Mouse (Mus musculus) heart, embryonic 15.5 days (tissue): Measurements from ENCODE around the gene Txn2. TPM values are rescaled to one million over a fixed set of nuclear protein-coding genes. Genes with fewer than 3 reads are reported as not detected.

Source experiments
- ATAC-seq: fragments of 200-750 bp; cut with Nextera tagmentation; replicated peaks from 2 replicates; pipeline ENCODE4 v1.8.0; 2017; ENCODE audit warnings: low read depth, moderate TSS enrichment; ENCODE audit not compliant: insufficient number of reproducible peaks, insufficient read depth, low FRiP score
- H3K27ac ChIP-seq: fragments of 300-500 bp; sonication (generic); 2 replicates; pipeline ENCODE4 v1.5.1; 2015; ENCODE audit warnings: mild to moderate bottlenecking, inconsistent platforms
- H3K27me3 ChIP-seq: fragments of 300-500 bp; sonication (generic); 2 replicates; pipeline ENCODE4 v1.6.1; 2015; ENCODE audit warnings: inconsistent platforms
- H3K36me3 ChIP-seq: fragments of 300-500 bp; sonication (generic); 2 replicates; pipeline ENCODE4 v1.6.1; 2015; ENCODE audit warnings: mild to moderate bottlenecking, inconsistent platforms
- H3K4me1 ChIP-seq: fragments of 300-500 bp; sonication (generic); replicated peaks from 2 replicates; pipeline ENCODE4 v1.6.1; 2015; ENCODE audit warnings: inconsistent platforms
- H3K4me2 ChIP-seq: fragments of 300-500 bp; sonication (generic); 2 replicates; pipeline ENCODE4 v1.6.1; 2015; ENCODE audit warnings: inconsistent platforms, mild to moderate bottlenecking, moderate library complexity
- H3K4me3 ChIP-seq: fragments of 300-500 bp; sonication (generic); 2 replicates; pipeline ENCODE4 v1.5.1; 2015; ENCODE audit warnings: mild to moderate bottlenecking, inconsistent platforms
- H3K9ac ChIP-seq: fragments of 300-500 bp; sonication (generic); 2 replicates; pipeline ENCODE4 v1.6.1; 2015; ENCODE audit warnings: mild to moderate bottlenecking, inconsistent platforms
- H3K9me3 ChIP-seq: fragments of 300-500 bp; sonication (generic); replicated peaks from 2 replicates; pipeline ENCODE4 v1.6.1; 2016; ENCODE audit warnings: inconsistent platforms
- WGBS: fragments of 180-500 bp; shearing (Covaris S2); methylation state at CpG from one replicate; pipeline ENCODE4 v1.1.7; 2015; ENCODE audit warnings: mixed read lengths; 5-methylcytosine and 5-hydroxymethylcytosine counted together
- polyA plus RNA-seq: library from polyadenylated mRNA; unstranded; fragments of >200 nt; fragmentation: Nextera tagmentation; extraction: Ambion mirVana; gene quantifications from 2 replicates; pipeline ENCODE4 v1.2.1, GENCODE M21; 2015

Gene Txn2
- polyA plus RNA-seq, 1 experiment from 2014 or later = 251 TPM

DNA sequence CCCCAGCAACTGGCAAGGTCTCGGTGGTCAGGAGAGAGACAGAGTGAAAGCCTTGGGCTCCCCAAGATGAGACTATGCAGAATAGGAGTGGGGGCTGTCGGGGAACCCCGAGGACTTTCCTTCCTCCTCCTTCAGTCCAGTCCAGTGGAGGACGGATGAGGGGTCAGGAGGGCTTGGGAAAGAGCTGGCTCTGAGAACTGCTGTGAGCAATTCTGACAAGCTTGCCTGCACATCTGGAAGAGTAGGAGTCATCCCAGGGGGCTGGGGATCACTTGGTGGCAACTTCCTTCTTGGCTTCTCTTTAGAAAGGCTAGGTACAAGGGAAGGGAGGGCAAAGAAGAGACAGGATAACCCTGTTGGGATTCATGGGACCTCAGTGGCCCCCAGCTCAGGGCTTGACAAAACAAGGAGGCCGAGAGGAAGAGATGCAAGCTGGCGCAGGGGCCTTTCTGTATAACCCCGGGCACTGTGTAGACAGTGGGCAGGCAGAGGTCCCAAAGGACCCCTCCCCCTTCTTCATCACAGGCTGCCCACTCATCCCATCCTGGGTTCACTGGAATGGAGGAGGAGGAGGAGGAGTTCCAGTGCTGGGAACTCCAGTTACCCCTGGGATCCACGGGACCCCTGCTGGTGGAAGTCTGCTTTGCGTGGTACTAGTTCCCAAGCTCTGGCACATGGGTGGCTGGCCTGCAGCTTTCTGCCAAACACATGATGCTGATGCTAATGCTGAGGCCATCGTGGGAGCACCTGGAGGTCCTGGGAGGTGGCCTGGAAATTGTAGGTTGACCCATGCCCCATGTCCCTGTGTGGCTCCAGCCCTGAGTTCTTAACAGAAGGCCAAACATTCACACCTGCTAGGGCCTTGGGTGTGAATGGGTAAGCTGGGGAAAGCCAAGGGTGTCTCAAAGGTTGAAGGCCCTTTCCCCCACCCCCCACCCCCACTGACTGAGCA lies 8.0 kb downstream of the Txn2 start:
- H3K4me1 ChIP-seq = 0 out of 2 replicates have a peak, but pooled peaks cover 8% of the 10 kb centered on the region
- no peak overlapping the region for H3K4me3 ChIP-seq
- WGBS = 76% methylated on average over 10 of the region's 10 CpGs
- no peak overlapping the region for H3K9ac ChIP-seq
- peak overlapping the region; percentile 34; the same call in 1 of the 2 replicates for H3K27ac ChIP-seq
- H3K27me3 ChIP-seq = no peaks in the 10 kb centered on the region
- no peak overlapping the region for H3K4me2 ChIP-seq
- ATAC-seq = no peak
- peaks cover 63% of the 10 kb centered on the region for H3K36me3 ChIP-seq
- no peaks in the 10 kb centered on the region for H3K9me3 ChIP-seq

DNA sequence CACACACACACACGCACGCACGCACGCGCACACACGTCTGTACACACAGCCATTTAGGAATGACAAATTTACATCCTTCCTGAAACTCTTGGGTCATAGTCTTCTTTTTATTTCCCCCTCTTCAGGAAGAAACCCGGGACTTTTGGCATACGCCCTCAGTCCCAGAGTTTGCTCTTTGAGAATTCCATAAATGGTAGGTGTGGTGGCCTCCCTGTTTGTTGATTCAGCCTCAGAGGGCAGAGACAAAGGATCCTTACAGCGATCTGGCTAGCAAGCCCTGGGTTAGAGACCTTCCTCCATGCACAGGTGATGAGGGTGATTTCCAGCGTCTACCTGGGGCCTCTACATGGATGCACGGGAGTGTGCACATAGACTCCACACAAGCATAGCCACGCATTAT lies 9.4 kb downstream of the Txn2 start:
- no peak overlapping the region for H3K4me2 ChIP-seq
- WGBS = 87% methylated on average over 12 of the region's 12 CpGs
- H3K4me1 ChIP-seq = 0 out of 2 replicates have a peak, but pooled peaks cover 8% of the 10 kb centered on the region
- H3K36me3 ChIP-seq = peaks cover 67% of the 10 kb centered on the region
- no peaks in the 10 kb centered on the region for H3K9me3 ChIP-seq
- no peak overlapping the region for H3K4me3 ChIP-seq
- ATAC-seq = no peak
- no peak overlapping the region for H3K9ac ChIP-seq
- no peaks in the 10 kb centered on the region for H3K27me3 ChIP-seq
- no peak overlapping the region for H3K27ac ChIP-seq

DNA sequence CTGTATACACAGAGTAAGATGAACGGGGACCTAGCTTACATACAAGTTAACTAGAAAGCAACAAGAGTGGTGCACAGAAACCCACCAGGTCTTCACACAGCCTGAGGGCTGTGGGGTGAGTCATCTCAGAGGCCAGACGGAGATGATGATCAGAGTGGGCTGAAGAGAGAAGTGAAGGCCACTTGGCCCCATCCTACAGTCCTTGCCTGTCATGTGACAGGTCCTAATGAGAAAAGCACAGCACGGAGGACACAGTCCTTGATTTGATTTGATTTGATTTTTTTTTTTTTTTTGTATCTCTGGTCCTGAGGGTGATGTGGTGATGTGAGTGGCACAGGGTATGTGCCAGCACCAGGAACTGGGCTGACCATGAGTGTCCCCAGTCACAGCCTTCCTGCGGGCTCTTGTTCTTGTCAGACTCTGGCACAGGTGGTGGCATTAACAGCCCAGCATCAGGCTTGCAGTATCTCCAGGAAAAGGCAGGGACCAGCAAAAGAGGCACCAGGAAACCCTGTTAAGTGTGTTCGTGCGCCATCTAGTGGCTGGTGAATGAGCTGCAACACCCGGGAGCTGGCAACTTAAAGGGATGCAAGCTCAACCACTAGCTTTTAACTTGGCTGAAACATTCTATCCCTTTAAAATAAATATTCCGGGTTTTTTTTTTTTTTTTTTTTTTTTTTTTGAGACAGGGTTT lies 11.8 kb downstream of the Txn2 start:
- Histone ChIP-seq H3K27me3 (no peaks in the 10 kb centered on the region), H3K27ac (no peak overlapping the region), H3K36me3 (peaks cover 48% of the 10 kb centered on the region), H3K4me3 (no peak overlapping the region), H3K9me3 (no peaks in the 10 kb centered on the region), H3K4me2 (no peak overlapping the region), H3K9ac (no peak overlapping the region), H3K4me1 (peaks cover 20% of the 10 kb centered on the region)
- ATAC-seq = 0 out of 2 replicates have a peak, but pooled peaks have one; percentile 27
- 36% methylated on average over 8 of the region's 8 CpGs for WGBS

DNA sequence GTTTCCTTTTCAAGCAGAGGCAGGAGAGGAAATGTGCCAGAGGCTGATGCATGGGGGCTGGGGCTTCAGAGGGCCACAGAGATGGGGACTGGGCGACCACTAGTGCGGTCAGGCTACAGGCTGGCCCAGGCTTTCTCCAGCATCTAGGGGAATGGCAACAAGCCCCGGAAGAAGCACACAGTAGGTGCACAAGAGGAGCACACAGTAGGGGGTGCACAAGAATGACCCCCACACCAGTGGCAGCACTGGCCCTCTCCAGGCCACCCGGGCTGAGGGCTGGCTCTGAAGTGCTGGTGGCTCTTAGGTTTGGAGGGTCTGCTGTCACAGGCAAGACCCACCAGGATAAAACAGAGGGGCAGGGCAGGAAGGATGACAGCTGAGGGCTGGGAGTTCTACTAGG lies 13.5 kb downstream of the Txn2 start:
- H3K9me3 ChIP-seq = no peaks in the 10 kb centered on the region
- WGBS = 98% methylated on average over 4 of the region's 4 CpGs
- H3K36me3 ChIP-seq = peaks cover 34% of the 10 kb centered on the region

DNA sequence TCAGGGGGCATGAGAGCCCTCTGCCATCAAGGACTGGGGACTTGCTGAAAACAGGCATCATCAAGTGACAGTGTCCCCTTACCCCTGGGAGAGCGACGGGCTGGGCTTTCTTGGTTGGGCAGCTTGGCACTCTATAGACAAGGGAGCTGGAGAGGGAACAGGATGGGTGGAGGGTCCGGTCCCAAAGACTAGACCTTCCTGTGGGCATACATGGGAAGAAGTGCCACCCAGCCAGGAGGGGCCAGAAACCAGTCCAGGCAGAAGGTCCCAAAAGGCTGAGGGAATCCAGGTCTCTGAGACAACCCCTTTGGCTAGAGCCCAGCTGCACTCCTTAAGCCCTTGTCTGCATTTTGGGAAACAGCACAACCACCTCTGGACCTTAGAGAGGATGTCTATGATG lies 14.3 kb downstream of the Txn2 start:
- ATAC-seq = no peak
- peaks cover 30% of the 10 kb centered on the region for H3K4me1 ChIP-seq
- no peak overlapping the region for H3K9ac ChIP-seq
- H3K4me2 ChIP-seq = no peak overlapping the region
- H3K4me3 ChIP-seq = no peak overlapping the region
- H3K36me3 ChIP-seq = peaks cover 34% of the 10 kb centered on the region
- H3K27ac ChIP-seq = no peak overlapping the region
- WGBS = 97% methylated on average over 3 of the region's 3 CpGs
- no peaks in the 10 kb centered on the region for H3K27me3 ChIP-seq
- no peaks in the 10 kb centered on the region for H3K9me3 ChIP-seq

More for the DNA sequence above, 13.5 kb downstream of the Txn2 start:
- no peak overlapping the region for H3K27ac ChIP-seq
- no peak overlapping the region for H3K4me3 ChIP-seq
- H3K4me2 ChIP-seq = no peak overlapping the region
- no peak for ATAC-seq
- peaks cover 27% of the 10 kb centered on the region for H3K4me1 ChIP-seq
- no peak overlapping the region for H3K9ac ChIP-seq
- H3K27me3 ChIP-seq = no peaks in the 10 kb centered on the region

DNA sequence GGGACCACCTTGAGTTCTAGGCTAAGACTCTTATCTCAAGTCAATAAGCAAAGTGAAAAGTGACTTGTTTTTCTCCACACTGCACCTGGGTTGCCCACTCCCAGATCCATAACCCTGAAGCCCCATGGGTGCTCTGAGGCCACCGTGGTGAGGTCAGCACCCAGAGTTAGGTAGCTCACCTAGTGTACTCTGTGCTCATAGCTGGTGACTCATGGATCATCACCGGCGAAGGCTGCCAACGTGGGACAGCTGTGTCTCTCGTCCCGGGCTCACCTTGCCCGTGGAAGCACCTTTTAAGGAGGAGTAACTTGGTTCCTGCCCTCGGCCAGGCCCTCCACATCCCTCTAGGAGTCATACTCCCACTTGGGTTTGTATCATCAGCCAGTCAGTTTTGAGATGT lies 15.8 kb downstream of the Txn2 start:
- ATAC-seq = no peak
- H3K27ac ChIP-seq = peak overlapping the region; percentile 63
- H3K4me1 ChIP-seq = peaks cover 30% of the 10 kb centered on the region
- no peak overlapping the region for H3K9ac ChIP-seq
- no peak overlapping the region for H3K4me3 ChIP-seq
- no peaks in the 10 kb centered on the region for H3K9me3 ChIP-seq
- H3K36me3 ChIP-seq = peaks cover 30% of the 10 kb centered on the region
- 74% methylated on average over 8 of the region's 8 CpGs for WGBS
- H3K27me3 ChIP-seq = no peaks in the 10 kb centered on the region
- no peak overlapping the region for H3K4me2 ChIP-seq

DNA sequence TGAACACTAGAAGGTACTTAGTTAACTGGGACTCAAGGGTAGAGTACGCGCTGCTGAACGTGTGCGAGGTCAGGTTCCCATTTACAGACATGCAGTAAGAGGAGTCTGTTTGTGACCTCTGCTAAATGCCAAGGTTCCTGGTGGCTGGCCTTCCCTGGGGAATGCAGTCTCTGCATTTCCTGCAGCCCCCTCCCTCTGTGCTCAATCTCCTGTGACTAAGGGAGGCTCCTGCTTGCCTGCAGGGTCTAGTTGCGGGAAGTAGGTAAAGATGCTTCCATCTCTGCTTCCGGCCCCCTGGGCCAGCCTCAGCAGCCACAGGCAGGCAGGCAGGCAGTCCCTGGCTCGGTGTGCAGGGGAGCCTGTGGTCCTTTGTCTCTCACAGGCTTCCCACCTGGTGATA lies 16.2 kb downstream of the Txn2 start:
- H3K9me3 ChIP-seq = no peaks in the 10 kb centered on the region
- 54% methylated on average over 7 of the region's 7 CpGs for WGBS
- no peaks in the 10 kb centered on the region for H3K27me3 ChIP-seq
- no peak overlapping the region for H3K9ac ChIP-seq
- no peak overlapping the region for H3K4me2 ChIP-seq
- ATAC-seq = no peak
- H3K4me3 ChIP-seq = no peak overlapping the region
- peaks cover 25% of the 10 kb centered on the region for H3K36me3 ChIP-seq
- peak overlapping the region; percentile 63 for H3K27ac ChIP-seq
- H3K4me1 ChIP-seq = peaks cover 30% of the 10 kb centered on the region

DNA sequence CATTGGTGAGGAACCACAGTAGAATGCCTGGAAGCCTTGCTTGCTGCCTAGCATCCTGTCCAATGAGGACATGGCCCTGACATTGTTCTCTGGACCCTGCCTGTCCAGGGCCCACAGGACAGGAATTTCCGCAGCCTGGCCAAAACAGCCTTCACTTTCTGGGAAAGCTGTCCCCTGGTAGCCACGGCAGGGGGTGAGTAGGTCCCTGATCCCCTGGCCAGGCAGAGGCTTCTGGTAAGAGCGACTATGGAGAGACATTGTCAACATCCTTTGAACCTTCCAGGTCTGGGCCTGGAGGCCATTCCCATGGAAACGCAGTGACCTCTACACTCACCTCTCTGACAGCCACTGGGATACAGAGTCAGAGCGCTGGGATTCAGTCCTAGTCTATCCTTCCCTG lies 16.8 kb downstream of the Txn2 start:
- 46% methylated on average over 5 of the region's 5 CpGs for WGBS
- no peak for ATAC-seq

DNA sequence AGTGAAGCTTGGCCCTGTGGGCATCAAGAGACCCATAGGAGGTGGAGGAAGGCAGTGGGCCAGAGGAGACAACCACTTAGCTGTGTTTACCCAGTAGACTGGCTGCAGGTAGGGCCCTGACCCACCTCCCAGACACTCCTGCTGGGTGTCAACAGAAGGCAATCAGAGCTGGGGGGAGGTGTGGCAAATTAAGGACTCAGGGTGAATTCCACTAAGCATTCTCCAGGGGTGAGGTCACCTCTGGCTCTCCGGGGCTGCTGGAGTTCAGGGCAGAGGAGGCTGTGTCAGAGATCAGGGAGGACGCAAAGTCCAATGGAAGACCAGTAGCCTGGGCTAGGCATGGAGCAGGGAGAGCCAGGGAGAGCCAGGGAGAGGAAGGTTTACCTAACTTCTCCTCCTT lies 17.7 kb downstream of the Txn2 start:
- Histone ChIP-seq H3K27me3 (no peaks in the 10 kb centered on the region), H3K4me1 (peaks cover 40% of the 10 kb centered on the region), H3K27ac (peak overlapping the region; percentile 63), H3K4me3 (no peak overlapping the region), H3K9me3 (no peaks in the 10 kb centered on the region), H3K4me2 (no peak overlapping the region), H3K9ac (no peak overlapping the region), H3K36me3 (peaks cover 20% of the 10 kb centered on the region)
- ATAC-seq = peak; percentile 55; the same call in 1 of the 2 replicates
- WGBS = 15% methylated on average over 2 of the region's 2 CpGs

More for the DNA sequence above, 16.8 kb downstream of the Txn2 start:
- Histone ChIP-seq H3K4me1 (peaks cover 31% of the 10 kb centered on the region), H3K27me3 (no peaks in the 10 kb centered on the region), H3K9me3 (no peaks in the 10 kb centered on the region), H3K4me3 (no peak overlapping the region), H3K9ac (no peak overlapping the region), H3K4me2 (no peak overlapping the region), H3K27ac (peak overlapping the region; percentile 63), H3K36me3 (peaks cover 24% of the 10 kb centered on the region)

DNA sequence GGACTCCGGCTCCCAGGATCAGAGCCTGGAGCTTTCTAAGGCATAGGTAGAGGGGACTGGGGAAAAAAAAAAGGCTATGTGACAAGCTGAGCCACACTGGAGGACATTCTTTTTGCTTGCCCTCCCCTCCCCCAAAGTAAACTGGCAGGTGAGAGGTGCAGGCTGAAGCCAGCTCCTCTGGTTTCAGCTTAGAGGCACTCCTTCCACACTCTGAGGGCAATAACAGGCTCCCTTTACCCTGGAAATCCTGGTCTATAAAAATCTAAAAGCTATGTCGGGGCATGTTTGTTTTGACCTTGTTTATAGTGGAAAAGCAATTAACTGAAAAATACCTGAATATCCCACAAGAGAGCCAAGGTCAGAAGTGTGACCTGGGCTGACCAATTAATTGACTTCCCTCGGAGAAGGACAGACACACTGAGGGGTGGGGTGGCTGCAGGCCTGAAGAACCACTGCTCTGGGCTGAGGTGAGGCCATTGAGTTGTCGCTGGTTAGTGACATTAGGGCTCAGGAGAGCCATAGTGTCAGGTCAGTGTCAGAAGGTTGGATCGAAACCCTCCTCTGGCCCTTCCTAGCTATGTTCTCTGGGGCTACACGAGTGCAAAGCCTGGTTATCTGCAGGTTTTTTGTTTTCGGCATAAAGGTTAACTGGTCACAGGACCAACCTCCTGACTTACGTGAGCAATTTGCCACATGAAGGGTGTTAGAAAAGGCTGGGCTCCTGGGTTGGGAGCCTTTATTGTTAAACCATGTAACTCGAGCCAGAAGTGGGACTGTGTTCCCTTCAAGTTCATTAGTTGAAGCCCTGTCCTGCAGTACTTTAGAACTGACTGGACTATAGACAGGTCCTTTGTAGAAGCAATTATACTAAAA lies 20.9 kb downstream of the Txn2 start:
- no peaks in the 10 kb centered on the region for H3K36me3 ChIP-seq
- no peaks in the 10 kb centered on the region for H3K27me3 ChIP-seq
- H3K27ac ChIP-seq = 0 out of 2 replicates have a peak overlapping the region, but pooled peaks have one; percentile 23
- H3K4me2 ChIP-seq = no peak overlapping the region
- WGBS = 68% methylated on average over 9 of the region's 9 CpGs
- no peak for ATAC-seq
- peaks cover 56% of the 10 kb centered on the region for H3K4me1 ChIP-seq
- H3K9ac ChIP-seq = no peak overlapping the region
- no peaks in the 10 kb centered on the region for H3K9me3 ChIP-seq
- no peak overlapping the region for H3K4me3 ChIP-seq

DNA sequence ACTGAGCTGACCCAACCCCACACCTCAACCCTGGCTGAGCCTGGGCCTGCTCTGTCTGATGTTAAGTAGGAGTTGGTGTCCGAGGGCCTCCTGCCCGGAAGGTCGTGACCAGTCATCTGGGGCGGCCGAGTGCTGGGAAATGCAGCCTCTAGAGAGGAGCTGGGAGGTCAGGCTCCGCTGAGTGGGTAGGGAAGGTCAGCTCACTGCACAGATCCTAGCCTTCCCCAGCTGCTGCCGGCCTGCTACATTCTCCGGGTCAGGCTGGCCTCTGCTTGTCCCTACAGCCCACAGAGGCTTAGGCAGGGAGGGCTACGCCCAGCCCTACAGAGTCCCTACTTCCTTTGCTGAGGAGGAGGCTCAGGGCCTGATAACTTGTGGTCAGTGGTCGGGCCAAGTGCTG lies 22.3 kb downstream of the Txn2 start:
- H3K27ac ChIP-seq = no peak overlapping the region
- H3K4me1 ChIP-seq = peaks cover 43% of the 10 kb centered on the region
- ATAC-seq = no peak
- no peaks in the 10 kb centered on the region for H3K27me3 ChIP-seq
- H3K9ac ChIP-seq = no peak overlapping the region
- 60% methylated on average over 10 of the region's 10 CpGs for WGBS
- H3K4me3 ChIP-seq = no peak overlapping the region
- no peaks in the 10 kb centered on the region for H3K9me3 ChIP-seq
- no peak overlapping the region for H3K4me2 ChIP-seq
- no peaks in the 10 kb centered on the region for H3K36me3 ChIP-seq
